8 mouse cellular contexts compared by ENCODE assay signal in the genomic region with DNA sequence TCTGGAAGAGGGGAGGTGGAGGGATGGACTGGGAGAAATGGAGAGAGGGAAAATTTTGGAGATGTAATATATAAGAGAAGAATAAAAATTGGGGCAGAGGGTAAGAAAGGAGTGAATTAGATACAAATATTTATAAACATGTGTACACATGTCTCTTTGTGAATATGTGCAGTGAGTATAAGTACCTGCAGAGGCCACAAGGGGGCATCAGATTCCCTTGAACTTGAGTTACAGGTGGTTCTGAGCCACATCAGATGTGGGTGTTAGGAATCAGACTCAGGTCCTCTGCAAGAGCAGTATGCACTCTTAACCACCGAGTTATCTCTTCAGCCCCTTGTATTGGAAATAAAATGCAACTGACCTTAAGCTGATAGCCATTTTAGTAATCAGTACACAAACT. TPM values are rescaled to one million over a fixed set of nuclear protein-coding genes. Genes with fewer than 3 reads are reported as not detected.
A peak's percentile ranks its signal among the peaks of the same experiment; 100 is the strongest.
DNase-seq lines count a peak whose midpoint lies in the region.

No protein-coding gene starts in this region.

- peak; percentile 39 for DNase-seq in gastrocnemius, adult 18-20 months (ENCODE audit: low spot score)
- no peak for DNase-seq in gastrocnemius, postnatal 25 days
- peak; percentile 60 for DNase-seq in testis, postnatal 10 days (ENCODE audit: low spot score)
- no peak for DNase-seq in testis, postnatal 14 days (ENCODE audit: low spot score)
- peak; percentile 46 for DNase-seq in cerebellum, adult 8-10 months
- peak; percentile 69 for DNase-seq in kidney, adult 9 months
- peak; percentile 78 for DNase-seq in naive thymus-derived CD4-positive, alpha-beta T cell, adult 2 months (ENCODE audit: low read depth)
- no peak for DNase-seq in frontal cortex, postnatal 10 days (ENCODE audit: low spot score in 2 of 2)

RNA-seq across cellular contexts. Expression of a gene that starts 23.7 kb away (rescaled TPM):
- total RNA-seq in gastrocnemius, adult 18-20 months (2021), result 10 to 100 TPM in 1 of 2 experiments, 1 to 10 TPM in 1; 9.5 to 12.4 TPM
- total RNA-seq in gastrocnemius, postnatal 25 days (2021), result 10 to 100 TPM; 11.2 to 11.3 TPM

RNA-seq across cellular contexts. Expression of a gene that starts 23.7 kb away (rescaled TPM):
- total RNA-seq in gastrocnemius, adult 18-20 months (2021), result 100 to 1,000 TPM; 166 to 200 TPM
- total RNA-seq in gastrocnemius, postnatal 25 days (2021), result 100 to 1,000 TPM; 162 to 175 TPM

RNA-seq across cellular contexts. Expression of a gene that starts 57.5 kb away (rescaled TPM):
- 10 to 100 TPM; 12.5 to 12.6 TPM for total RNA-seq in gastrocnemius, adult 18-20 months (2021)
- total RNA-seq in gastrocnemius, postnatal 25 days (2021), result 10 to 100 TPM; 10.1 to 11.4 TPM

Comparison
In these comparisons a context has a peak if more than half of its experiments do, and no peak if none do; other contexts are left out.
1. DNase-seq: peak in gastrocnemius, adult 18-20 months (single experiment), testis, postnatal 10 days (single experiment), cerebellum, adult 8-10 months (single experiment), kidney, adult 9 months (single experiment) and naive thymus-derived CD4-positive, alpha-beta T cell, adult 2 months (single experiment); none in gastrocnemius, postnatal 25 days (single experiment), testis, postnatal 14 days (single experiment) and frontal cortex, postnatal 10 days (0 of 2).